Mouse (Mus musculus) CH12.LX (cell line): ENCODE results near the gene Mrtfb. TPM values are rescaled to one million over a fixed set of nuclear protein-coding genes. Genes with fewer than 3 reads are reported as not detected.

ENCODE experiments used
- DNase-seq: peaks from one replicate; pipeline ENCODE4 v3.0.0-alpha.2; 2013; ENCODE audit errors: extremely low read depth
- H3K27ac ChIP-seq: 2 replicates; pipeline ENCODE4 v1.5.1; 2012; ENCODE audit warnings: low read depth, mild to moderate bottlenecking, control low read depth, moderate library complexity; ENCODE audit not compliant: insufficient read depth
- H3K27me3 ChIP-seq: replicated peaks from 2 replicates; pipeline ENCODE3; 2012; ENCODE audit warnings: inconsistent platforms
- H3K36me3 ChIP-seq, 2 experiments: replicated peaks in 1 of 2; 2 replicates each; pipeline versions ENCODE3 to v1.6.1; 2012; ENCODE audit warnings: inconsistent platforms in 1 of 2, low read length in 1 of 2, mild to moderate bottlenecking in 1 of 2, mixed read lengths in 1 of 2, moderate library complexity in 1 of 2; ENCODE audit not compliant: control insufficient read depth in 1 of 2, insufficient read depth in 1 of 2
- H3K4me1 ChIP-seq, 2 experiments: 2 replicates each; pipeline ENCODE4 v1.6.1; 2012; ENCODE audit warnings: inconsistent platforms in 1 of 2, moderate library complexity in 1 of 2; ENCODE audit not compliant: insufficient read depth in 2 of 2, control insufficient read depth in 1 of 2
- H3K4me2 ChIP-seq: 2 replicates; pipeline ENCODE4 v1.6.1; 2012; ENCODE audit warnings: low read depth, mild to moderate bottlenecking, control low read depth; ENCODE audit not compliant: poor library complexity, insufficient read depth, severe bottlenecking
- H3K4me3 ChIP-seq, 3 experiments: fragments of 150-350 bp in 1 of 3; sonication (generic) in 1 of 3; replicated peaks in 1 of 3; 2 replicates each; pipeline versions ENCODE3 to v1.5.1; 2011 to 2012; ENCODE audit warnings: low read depth in 2 of 3, low read length in 2 of 3, mild to moderate bottlenecking in 2 of 3, moderate library complexity in 2 of 3, control low read depth in 1 of 3, improper control_type of control experiment in 1 of 3, inconsistent platforms in 1 of 3, mixed read lengths in 1 of 3; ENCODE audit not compliant: poor library complexity in 1 of 3
- H3K79me2 ChIP-seq: replicated peaks from 2 replicates; pipeline ENCODE4 v1.6.1; 2012; ENCODE audit warnings: mild to moderate bottlenecking, moderate library complexity; ENCODE audit not compliant: control insufficient read depth, poor library complexity, insufficient read depth, severe bottlenecking; ENCODE audit errors: extremely low read depth
- H3K9ac ChIP-seq: 2 replicates; pipeline ENCODE4 v1.6.1; 2012; ENCODE audit warnings: low read depth, mild to moderate bottlenecking, control low read depth, moderate library complexity; ENCODE audit not compliant: insufficient read depth
- H3K9me3 ChIP-seq: replicated peaks from 2 replicates; pipeline ENCODE3; 2012; ENCODE audit warnings: low read length, inconsistent platforms, mixed read lengths
- BHLHE40 ChIP-seq: IDR thresholded peaks from 2 replicates; pipeline ENCODE4 v1.6.1; 2011; ENCODE audit warnings: mild to moderate bottlenecking, low read depth, low read length, improper control_type of control experiment
- CHD1 ChIP-seq: IDR thresholded peaks from 2 replicates; pipeline ENCODE4 v1.6.1; 2012; ENCODE audit warnings: low read depth, low read length, improper control_type of control experiment, inconsistent platforms
- ELF1 ChIP-seq: IDR thresholded peaks from 2 replicates; pipeline ENCODE4 v1.6.1; 2014; ENCODE audit warnings: low read depth, mild to moderate bottlenecking, inconsistent platforms, low read length, improper control_type of control experiment
- EP300 ChIP-seq: IDR thresholded peaks from 2 replicates; pipeline ENCODE4 v1.6.1; 2011; ENCODE audit warnings: low read length, improper control_type of control experiment
- GABPA ChIP-seq: IDR thresholded peaks from 2 replicates; pipeline ENCODE4 v1.6.1; 2012; ENCODE audit warnings: low read depth, low read length, improper control_type of control experiment, inconsistent platforms; ENCODE audit not compliant: insufficient replicate concordance
- IRF4 ChIP-seq: IDR thresholded peaks from 2 replicates; pipeline ENCODE4 v1.6.1; 2014; ENCODE audit warnings: low read depth, mild to moderate bottlenecking, inconsistent platforms, low read length, improper control_type of control experiment
- JUN ChIP-seq: IDR thresholded peaks from 2 replicates; pipeline ENCODE4 v1.6.1; 2011; ENCODE audit warnings: low read depth, mild to moderate bottlenecking, low read length, improper control_type of control experiment, moderate library complexity; ENCODE audit not compliant: insufficient read depth
- JUND ChIP-seq: conservative IDR thresholded peaks from 2 replicates; pipeline ENCODE4 v1.6.1; 2011; ENCODE audit warnings: low read depth, low read length, improper control_type of control experiment
- MAFK ChIP-seq: IDR thresholded peaks from 2 replicates; pipeline ENCODE4 v1.6.1; 2011; ENCODE audit warnings: low read length, improper control_type of control experiment; ENCODE audit not compliant: insufficient replicate concordance
- MAZ ChIP-seq: IDR thresholded peaks from 2 replicates; pipeline ENCODE4 v1.6.1; 2012; ENCODE audit warnings: low read depth, mild to moderate bottlenecking, inconsistent platforms, low read length, improper control_type of control experiment, moderate library complexity
- MEF2A ChIP-seq: IDR thresholded peaks from 2 replicates; pipeline ENCODE4 v1.6.1; 2014; ENCODE audit warnings: low read depth, mild to moderate bottlenecking, inconsistent platforms, low read length, improper control_type of control experiment, borderline replicate concordance
- MXI1 ChIP-seq: IDR thresholded peaks from 2 replicates; pipeline ENCODE4 v1.6.1; 2011; ENCODE audit warnings: mild to moderate bottlenecking, low read depth, low read length, improper control_type of control experiment
- NELFE ChIP-seq: IDR thresholded peaks from 2 replicates; pipeline ENCODE4 v1.6.1; 2011; ENCODE audit warnings: low read depth, low read length, improper control_type of control experiment
- PAX5 ChIP-seq: IDR thresholded peaks from 2 replicates; pipeline ENCODE4 v1.6.1; 2012; ENCODE audit warnings: low read length, inconsistent platforms, mixed read lengths
- RCOR1 ChIP-seq: conservative IDR thresholded peaks from 2 replicates; pipeline ENCODE4 v1.6.1; 2012; ENCODE audit warnings: low read depth, mild to moderate bottlenecking, inconsistent platforms, low read length, improper control_type of control experiment
- SMC3 ChIP-seq: IDR thresholded peaks from 2 replicates; pipeline ENCODE4 v1.6.1; 2011; ENCODE audit warnings: low read depth, low read length, improper control_type of control experiment
- UBTF ChIP-seq: IDR thresholded peaks from 2 replicates; pipeline ENCODE4 v1.6.1; 2012; ENCODE audit warnings: low read depth, mild to moderate bottlenecking, inconsistent platforms, low read length, improper control_type of control experiment, moderate library complexity
- USF1 ChIP-seq: IDR thresholded peaks from 2 replicates; pipeline ENCODE4 v1.6.1; 2014; ENCODE audit warnings: low read depth, mild to moderate bottlenecking, inconsistent platforms, low read length, improper control_type of control experiment
- ZKSCAN1 ChIP-seq: IDR thresholded peaks from 2 replicates; pipeline ENCODE4 v1.6.1; 2012; ENCODE audit warnings: low read depth, inconsistent platforms, low read length, improper control_type of control experiment, borderline replicate concordance
- dilution Hi-C: fragments of 300-500 bp; cut with MboI; formaldehyde crosslinking; loops from 2 replicates; pipeline ENCODE4 v1.14.3; 2020; ENCODE audit warnings: low sequenced_read_pairs; ENCODE audit not compliant: extremely low pct_unique_long_range_greater_than_20kb, extremely low pct_ligation_motif_present
- in situ Hi-C: fragments of 300-500 bp; cut with MboI; formaldehyde crosslinking; loops from 3 replicates; pipeline ENCODE4 v1.14.3; 2019; ENCODE audit warnings: low sequenced_read_pairs, low pct_ligation_motif_present, low pct_unique_long_range_greater_than_20kb, mixed read lengths
- polyA plus RNA-seq: library from polyadenylated mRNA; unstranded; fragments of >175 nt; gene quantifications from 2 replicates; pipeline ENCODE4 v1.2.1, GENCODE M21; 2012; ENCODE audit warnings: low read depth; ENCODE audit not compliant: insufficient read length
- total RNA-seq, 2 experiments: library from RNA; depleted of rRNA; stranded (reverse); fragments of 300-350 nt in 1 of 2; fragments of >200 nt in 1 of 2; gene quantifications; 2 replicates each; pipeline ENCODE4 v1.2.3; 2012 to 2014

Mrtfb gene
- total and polyA plus RNA-seq, 3 experiments = 3.2 to 9.4 (median 4.4) TPM

DNA sequence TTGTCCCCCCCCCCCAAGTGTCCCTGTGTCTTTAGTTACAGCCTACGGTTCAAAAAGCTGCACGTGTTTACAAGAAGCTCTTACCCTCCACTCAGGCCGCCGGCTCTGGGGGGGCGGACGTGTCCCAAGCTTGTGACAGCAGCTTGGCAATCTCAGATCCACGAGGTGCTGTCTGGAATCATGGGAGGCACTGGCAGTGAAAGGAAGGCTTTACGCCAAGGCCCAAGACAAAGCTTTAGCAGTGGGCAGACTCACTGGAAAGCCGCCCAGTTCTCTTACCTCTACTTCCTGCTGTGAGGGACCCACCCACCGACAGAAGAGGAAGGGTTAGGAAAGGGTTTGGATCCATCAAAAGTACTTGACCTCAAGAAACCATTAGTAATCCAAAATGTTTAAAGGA is 160.2 kb downstream of the Mrtfb start:
- no peak for DNase-seq
- dilution Hi-C loops = no loop called here
- H3K4me3 ChIP-seq = no peak overlapping the region
- no peak overlapping the region for H3K27ac ChIP-seq
- H3K4me2 ChIP-seq = no peak overlapping the region
- H3K4me1 ChIP-seq = peaks cover 0 to 32% of the 10 kb centered on the region in 2 experiments; a peak in 3 of 4 replicates
- TF ChIP-seq BHLHE40 (no peak), RCOR1 (no peak), MAFK (no peak), PAX5 (no peak), JUN (no peak), ELF1 (no peak), MXI1 (no peak), JUND (no peak), CHD1 (no peak), SMC3 (no peak), MEF2A (no peak)
- TF ChIP-seq, all 38 proteins: peak for 0
- in situ Hi-C loops = no loop called here
- H3K9ac ChIP-seq = no peak overlapping the region
- H3K9me3 ChIP-seq = no peaks in the 10 kb centered on the region
- H3K36me3 ChIP-seq = peaks cover 0 to 27% of the 10 kb centered on the region in 2 experiments
- no peaks in the 10 kb centered on the region for H3K79me2 ChIP-seq
- no peaks in the 10 kb centered on the region for H3K27me3 ChIP-seq

DNA sequence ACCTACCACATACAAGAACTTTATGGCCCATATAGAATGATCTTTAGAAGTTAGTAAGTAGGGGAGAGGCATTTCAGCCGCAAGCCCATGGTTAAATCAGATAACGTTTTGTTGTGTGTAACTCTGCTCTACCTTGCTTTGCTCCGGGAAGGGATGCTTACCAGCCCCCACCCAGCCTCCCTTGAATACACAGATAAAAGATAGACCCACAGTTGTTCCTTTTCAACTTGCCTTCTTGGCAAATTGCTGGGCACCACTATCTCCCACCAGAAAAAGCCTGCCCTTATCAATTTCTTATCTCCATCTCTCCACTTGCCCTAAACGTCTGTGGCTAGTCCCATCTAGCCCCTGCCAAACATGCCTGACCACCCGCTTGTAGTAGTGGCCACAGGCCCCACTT is 161.6 kb downstream of the Mrtfb start:
- TF ChIP-seq GABPA (no peak), IRF4 (no peak), NELFE (no peak), PAX5 (no peak), EP300 (no peak), USF1 (no peak), ZKSCAN1 (no peak), UBTF (no peak), MAZ (no peak)
- TF ChIP-seq, all 38 proteins: peak for 0
- DNase-seq = no peak
- in situ Hi-C loops = no loop called here
- no peak overlapping the region for H3K27ac ChIP-seq
- peaks cover 0 to 35% of the 10 kb centered on the region in 2 experiments; a peak in 3 of 4 replicates for H3K4me1 ChIP-seq
- peaks cover 0 to 16% of the 10 kb centered on the region in 2 experiments for H3K36me3 ChIP-seq
- H3K4me3 ChIP-seq = no peak overlapping the region
- no peaks in the 10 kb centered on the region for H3K9me3 ChIP-seq
- dilution Hi-C loops = no loop called here
- H3K4me2 ChIP-seq = no peak overlapping the region
- no peaks in the 10 kb centered on the region for H3K27me3 ChIP-seq
- no peaks in the 10 kb centered on the region for H3K79me2 ChIP-seq
- no peak overlapping the region for H3K9ac ChIP-seq
